Mouse (Mus musculus): Measurements from ENCODE around the gene Atxn7l1. TPM values are rescaled to one million over a fixed set of nuclear protein-coding genes. Genes with fewer than 3 reads are reported as not detected.
"Not testable (repeated sequence)": the region's sequence is repeated elsewhere in the genome, so short reads cannot be mapped to it uniquely, and the experiment has no call there.

The Atxn7l1 gene
- total RNA-seq, 2 experiments from 2014 or later = 25.4 to 26.8 TPM

GRCm38 (mm10) chr12:33149544-33150190 is 2.2 kb downstream of the Atxn7l1 start:
- no peak for DNase-seq (ENCODE audit: low spot score in 2 of 2)

- no peak for DNase-seq (ENCODE audit: low spot score in 2 of 2)
These were observed 5.6 kb downstream of the Atxn7l1 start for GRCm38 (mm10) chr12:33153131-33153530.

GRCm38 (mm10) chr12:33153850-33154249 is 6.4 kb downstream of the Atxn7l1 start:
- DNase-seq (ENCODE audit: low spot score in 2 of 2) = no peak

GRCm38 (mm10) chr12:33154732-33155131 is 7.2 kb downstream of the Atxn7l1 start:
- no peak for DNase-seq (ENCODE audit: low spot score in 2 of 2)

GRCm38 (mm10) chr12:33156334-33157018 is 9.0 kb downstream of the Atxn7l1 start:
- DNase-seq (ENCODE audit: low spot score in 2 of 2) = no peak

GRCm38 (mm10) chr12:33158256-33158655 is 10.8 kb downstream of the Atxn7l1 start:
- no peak for DNase-seq (ENCODE audit: low spot score in 2 of 2)

GRCm38 (mm10) chr12:33160406-33160805 is 12.9 kb downstream of the Atxn7l1 start:
- no peak for DNase-seq (ENCODE audit: low spot score in 2 of 2)

- DNase-seq (ENCODE audit: low spot score in 2 of 2) = no peak
These were observed 15.0 kb downstream of the Atxn7l1 start for GRCm38 (mm10) chr12:33162541-33162940.

- DNase-seq (ENCODE audit: low spot score in 2 of 2) = not testable (repeated sequence)
These were observed 16.5 kb downstream of the Atxn7l1 start for GRCm38 (mm10) chr12:33164019-33164418.

GRCm38 (mm10) chr12:33166712-33167111 is 19.2 kb downstream of the Atxn7l1 start:
- DNase-seq (ENCODE audit: low spot score in 2 of 2) = no peak

GRCm38 (mm10) chr12:33167545-33167944 is 20.1 kb downstream of the Atxn7l1 start:
- no peak for DNase-seq (ENCODE audit: low spot score in 2 of 2)

- DNase-seq (ENCODE audit: low spot score in 2 of 2) = no peak
These were observed 21.0 kb downstream of the Atxn7l1 start for GRCm38 (mm10) chr12:33168491-33168890.

- DNase-seq (ENCODE audit: low spot score in 2 of 2) = no peak
These were observed 22.4 kb downstream of the Atxn7l1 start for GRCm38 (mm10) chr12:33169777-33170494.

- DNase-seq (ENCODE audit: low spot score in 2 of 2) = no peak
These were observed 23.3 kb downstream of the Atxn7l1 start for GRCm38 (mm10) chr12:33170822-33171221.

- no peak for DNase-seq (ENCODE audit: low spot score in 2 of 2)
These were observed 25.4 kb downstream of the Atxn7l1 start for GRCm38 (mm10) chr12:33172926-33173325.

GRCm38 (mm10) chr12:33173720-33174141 is 26.2 kb downstream of the Atxn7l1 start:
- no peak for DNase-seq (ENCODE audit: low spot score in 2 of 2)

- DNase-seq (ENCODE audit: low spot score in 2 of 2) = no peak
These were observed 26.7 kb downstream of the Atxn7l1 start for GRCm38 (mm10) chr12:33174171-33174570.

GRCm38 (mm10) chr12:33174675-33175357 is 27.3 kb downstream of the Atxn7l1 start:
- no peak for DNase-seq (ENCODE audit: low spot score in 2 of 2)

- peak; percentile 65 to 71 for DNase-seq (ENCODE audit: low spot score in 2 of 2)
These were observed 28.4 kb downstream of the Atxn7l1 start for GRCm38 (mm10) chr12:33175621-33176554.

- peak in 1 of 2 experiments; percentile 28 for DNase-seq (ENCODE audit: low spot score in 2 of 2)
These were observed 29.0 kb downstream of the Atxn7l1 start for GRCm38 (mm10) chr12:33176555-33176900.
